Mouse (Mus musculus): Measurements from ENCODE around the gene Slpi. TPM values are rescaled to one million over a fixed set of nuclear protein-coding genes. Genes with fewer than 3 reads are reported as not detected.

Gene Slpi
- total RNA-seq, 2 experiments from 2014 or later = 0.45 TPM; not detected in 1

DNA sequence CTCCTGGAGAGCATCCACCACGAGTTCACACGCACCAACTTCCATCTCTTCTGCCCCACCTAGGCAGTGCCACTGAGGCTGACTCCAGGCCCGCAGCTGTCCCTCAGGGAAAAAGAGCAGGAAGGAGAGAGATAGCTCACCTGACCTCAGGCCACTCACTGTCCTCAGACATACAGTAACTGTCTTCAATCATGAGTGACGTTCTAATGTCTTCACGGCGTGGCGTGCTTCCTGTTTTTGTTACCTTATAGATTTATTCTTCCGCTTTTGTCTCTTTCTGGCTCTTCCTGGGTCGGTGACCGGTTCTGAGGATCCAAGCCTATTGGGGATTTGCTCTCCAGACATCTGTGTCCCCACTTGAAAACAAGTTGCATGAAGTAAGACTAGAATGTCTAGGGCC, 25.7 kb upstream of the Slpi start:
- intact Hi-C loops (cut with DNase I) = no loop called here
- no peak overlapping the region for H3K27ac ChIP-seq
- no peak for TF ChIP-seq CTCF (IDR thresholded peaks at IDR 0.05)
- H3K4me3 ChIP-seq = no peak overlapping the region
- DNase-seq = no peak

DNA sequence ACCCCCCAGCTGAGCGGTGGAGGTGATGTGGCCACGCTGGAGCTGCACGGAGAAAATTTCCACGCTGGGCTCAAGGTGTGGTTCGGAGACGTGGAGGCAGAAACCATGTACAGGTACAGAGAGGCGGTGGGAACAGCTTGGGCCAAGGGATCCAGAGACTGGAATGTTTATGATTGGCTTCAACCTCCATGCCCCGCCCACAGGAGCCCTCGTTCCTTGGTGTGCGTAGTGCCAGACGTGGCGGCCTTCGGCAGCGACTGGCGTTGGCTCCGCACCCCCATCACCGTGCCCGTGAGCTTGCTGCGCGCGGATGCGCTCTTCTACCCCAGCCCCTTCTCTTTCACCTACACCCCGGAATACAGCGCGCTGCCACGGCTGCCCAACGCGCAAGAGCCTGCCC, 25.3 kb upstream of the Slpi start:
- no peak for DNase-seq
- Histone ChIP-seq H3K27ac (no peak overlapping the region), H3K4me3 (no peak overlapping the region)
- intact Hi-C loops (cut with DNase I) = no loop called here
- TF ChIP-seq CTCF (IDR thresholded peaks at IDR 0.05) = no peak

DNA sequence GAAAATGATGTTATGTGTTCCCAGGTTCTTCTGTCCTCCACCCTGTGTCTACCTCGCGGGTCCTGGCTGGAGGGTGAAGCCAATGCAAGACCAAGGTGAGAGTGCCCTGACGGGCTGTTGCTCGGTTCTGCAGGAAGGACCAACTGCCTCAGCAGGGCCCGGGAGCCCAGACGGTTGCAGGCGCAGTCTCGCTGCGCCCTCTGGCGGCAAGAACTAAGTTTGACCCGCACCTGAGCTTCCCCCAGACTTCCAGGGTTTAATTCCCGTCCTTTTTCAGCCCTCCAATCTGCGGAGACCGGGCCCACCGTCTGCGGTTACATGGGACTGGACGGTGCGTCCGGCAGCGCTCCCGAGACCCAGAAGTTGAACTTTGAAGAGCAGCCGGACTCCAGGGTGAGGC, 18.8 kb upstream of the Slpi start:
- DNase-seq = peak; percentile 78
- Histone ChIP-seq H3K27ac (no peak overlapping the region), H3K4me3 (no peak overlapping the region)
- intact Hi-C loops (cut with DNase I) = loop anchor here (2.0 kb wide), 1 partner anchor 303 kb away; no protein-coding TSS in a partner anchor
- TF ChIP-seq CTCF (IDR thresholded peaks at IDR 0.05) = peak; percentile 90

DNA sequence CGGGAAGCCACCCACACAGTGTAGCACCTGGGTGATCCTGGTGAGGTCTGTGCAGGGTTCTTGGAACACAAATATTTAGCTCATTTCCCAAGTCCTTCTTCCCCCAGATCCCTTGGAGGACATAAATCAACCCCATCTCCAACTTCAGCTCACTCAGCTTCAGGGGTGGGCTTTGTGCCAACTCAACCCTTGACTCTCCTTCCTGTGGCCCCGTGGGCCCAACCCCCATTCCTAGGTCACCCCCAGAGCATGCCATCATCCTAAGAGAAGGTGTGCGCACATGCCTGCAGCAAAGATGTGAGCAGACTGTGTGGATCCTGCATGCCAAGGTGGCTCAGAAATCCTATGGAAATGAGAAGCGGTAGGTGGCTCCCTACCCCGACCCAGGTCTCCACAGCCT, 16.6 kb upstream of the Slpi start:
- no peak for DNase-seq
- TF ChIP-seq CTCF (IDR thresholded peaks at IDR 0.05) = no peak
- intact Hi-C loops (cut with DNase I) = no loop called here
- no peak overlapping the region for H3K4me3 ChIP-seq
- H3K27ac ChIP-seq = no peak overlapping the region

DNA sequence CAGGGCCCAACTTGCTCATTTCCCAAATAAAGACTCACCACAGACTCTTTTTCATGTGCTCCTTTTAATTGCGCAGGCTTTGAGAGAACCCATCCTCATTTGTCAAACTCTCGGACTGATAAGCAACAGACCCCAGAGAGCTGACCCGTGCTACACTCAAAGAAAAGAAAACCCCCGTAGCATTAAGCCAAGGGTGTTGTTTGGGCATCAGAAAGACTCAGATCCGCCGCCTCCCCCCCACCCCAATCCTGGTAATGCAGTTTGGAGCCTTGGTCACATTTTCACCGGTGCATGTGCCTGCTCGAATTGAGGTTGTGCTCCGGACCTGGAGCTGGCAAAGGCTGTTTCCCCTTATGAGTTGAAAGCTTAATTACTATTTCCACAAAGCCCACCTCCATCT, 16.2 kb upstream of the Slpi start, which contains the start of gene Matn4:
Gene Matn4 (minus strand): TSS at position 101 of the 400 bp plus-strand sequence.
- no peak for DNase-seq
- intact Hi-C loops (cut with DNase I) = no loop called here
- peak within 1 kb of the TSS; percentile 62 for H3K27ac ChIP-seq
- H3K4me3 ChIP-seq = peak within 1 kb of the TSS; percentile 69
- TF ChIP-seq CTCF (IDR thresholded peaks at IDR 0.05) = no peak

DNA sequence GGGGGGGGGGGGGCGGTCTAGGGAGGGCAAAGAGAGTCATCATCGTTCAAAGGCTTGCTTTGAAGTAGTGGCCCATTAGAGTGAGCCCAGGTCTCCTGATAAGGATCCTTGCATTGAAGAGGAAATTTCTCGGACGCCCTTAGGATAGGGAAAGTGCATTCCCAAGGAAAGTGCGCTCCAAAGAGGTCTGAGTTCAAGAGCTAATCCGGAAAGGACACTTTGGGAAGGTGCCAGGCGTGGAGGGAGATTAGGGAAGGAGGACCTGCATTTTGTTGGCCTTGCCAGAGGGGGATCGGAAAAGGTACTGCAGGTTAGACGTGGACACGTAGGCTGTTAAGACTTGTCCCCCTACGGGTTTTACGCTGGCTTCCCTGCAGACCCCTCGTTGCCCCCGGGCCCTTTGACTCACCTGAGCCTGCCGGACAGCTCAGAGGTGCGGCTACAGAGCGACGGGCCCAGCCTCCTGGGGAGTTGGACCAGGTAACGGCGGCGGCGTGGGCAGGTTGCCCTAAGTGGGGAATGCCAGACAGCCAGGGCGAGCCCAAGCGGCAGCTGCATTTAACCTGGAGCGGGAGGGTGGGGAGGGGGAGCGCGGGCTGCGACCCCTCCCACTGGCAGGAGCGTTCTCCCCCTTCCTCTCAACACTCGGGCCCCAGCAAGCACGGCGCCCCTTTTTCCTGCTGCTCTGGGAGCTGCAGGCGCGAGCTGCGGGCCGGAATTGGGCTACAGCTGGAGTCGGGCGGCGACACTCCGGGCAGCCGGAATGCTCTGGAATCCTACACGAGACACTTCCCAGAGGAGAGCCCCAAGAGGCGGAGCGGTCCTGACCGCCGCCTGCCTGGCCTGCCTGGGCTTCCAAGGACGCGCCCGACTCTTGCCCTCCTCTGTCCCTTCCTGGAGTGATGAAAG, 15.4 kb upstream of the Slpi start:
- H3K4me3 ChIP-seq = peak overlapping the region; percentile 69
- DNase-seq = peak; percentile 74
- intact Hi-C loops (cut with DNase I) = loop anchor here (5.0 kb wide), 1 partner anchor 118 kb away; no protein-coding TSS in a partner anchor
- TF ChIP-seq CTCF (IDR thresholded peaks at IDR 0.05) = no peak
- peak overlapping the region; percentile 62 for H3K27ac ChIP-seq

DNA sequence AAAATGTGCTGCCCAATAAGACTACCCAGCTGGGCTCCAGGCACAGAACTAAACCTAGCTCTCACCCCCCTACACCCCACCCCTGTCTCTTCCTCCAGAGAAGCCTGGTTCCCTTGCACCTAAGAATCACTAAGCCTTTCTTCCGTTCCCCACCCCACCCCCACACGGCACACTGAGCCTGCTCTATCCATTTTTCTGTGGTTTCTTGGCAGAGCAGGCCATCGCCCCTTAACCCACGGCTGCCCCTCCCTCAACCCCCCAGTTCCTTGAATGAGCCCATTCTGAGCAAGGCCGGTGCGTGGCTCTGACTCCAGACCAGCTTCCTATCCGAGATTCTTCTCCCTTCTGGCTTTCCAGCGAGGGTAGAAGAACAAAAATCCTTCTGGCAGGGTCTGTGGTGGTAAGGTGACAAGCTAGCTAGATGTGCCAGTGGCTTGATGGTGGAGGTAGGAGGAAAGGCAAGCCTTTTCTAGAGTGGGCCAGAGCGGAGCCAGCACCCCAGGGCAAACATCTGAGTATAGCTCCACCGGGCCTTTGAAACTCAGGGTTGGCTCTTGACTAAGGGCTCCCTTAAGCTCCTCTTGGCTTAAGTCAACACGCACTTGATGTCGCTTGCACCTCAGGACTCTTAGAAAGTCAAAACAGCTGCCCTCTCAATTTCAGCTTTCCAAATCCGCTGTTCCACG, 14.6 kb upstream of the Slpi start:
- Histone ChIP-seq H3K27ac (no peak overlapping the region), H3K4me3 (peak overlapping the region; percentile 69)
- no peak for TF ChIP-seq CTCF (IDR thresholded peaks at IDR 0.05)
- DNase-seq = no peak
- intact Hi-C loops (cut with DNase I) = loop anchor here (5.0 kb wide), 1 partner anchor 119 kb away; no protein-coding TSS in a partner anchor

DNA sequence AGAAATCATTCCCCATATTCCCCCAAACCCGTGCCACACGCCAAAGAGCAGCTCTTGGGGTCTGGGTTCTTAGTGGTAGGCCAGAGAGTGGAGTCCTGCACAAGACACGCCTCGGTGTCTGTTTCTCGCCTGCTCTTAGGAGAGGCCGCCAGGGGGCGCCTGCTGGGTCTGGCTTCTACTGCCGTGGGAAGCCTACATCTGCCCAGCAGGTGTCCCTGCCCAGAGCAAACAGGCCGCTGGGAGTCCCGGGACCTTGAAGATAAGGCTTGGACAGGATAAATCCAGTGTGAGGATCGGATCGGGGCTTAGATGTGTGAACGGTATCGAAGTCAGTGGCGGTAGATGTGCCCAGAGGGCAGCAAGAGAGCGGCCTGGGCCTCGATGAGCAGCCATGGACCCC, 14.0 kb upstream of the Slpi start, which contains the start of gene Rbpjl:
Gene Rbpjl (plus strand): TSS at position 236 of the 400 bp plus-strand sequence.
- peak; percentile 86 for DNase-seq
- Histone ChIP-seq H3K27ac (no peak within 1 kb of the TSS), H3K4me3 (peak within 1 kb of the TSS; percentile 69)
- intact Hi-C loops (cut with DNase I) = loop anchor here (5.0 kb wide), 1 partner anchor 119 kb away; no protein-coding TSS in a partner anchor
- no peak; the same call in none of the 2 replicates for TF ChIP-seq CTCF (IDR thresholded peaks at IDR 0.05)

DNA sequence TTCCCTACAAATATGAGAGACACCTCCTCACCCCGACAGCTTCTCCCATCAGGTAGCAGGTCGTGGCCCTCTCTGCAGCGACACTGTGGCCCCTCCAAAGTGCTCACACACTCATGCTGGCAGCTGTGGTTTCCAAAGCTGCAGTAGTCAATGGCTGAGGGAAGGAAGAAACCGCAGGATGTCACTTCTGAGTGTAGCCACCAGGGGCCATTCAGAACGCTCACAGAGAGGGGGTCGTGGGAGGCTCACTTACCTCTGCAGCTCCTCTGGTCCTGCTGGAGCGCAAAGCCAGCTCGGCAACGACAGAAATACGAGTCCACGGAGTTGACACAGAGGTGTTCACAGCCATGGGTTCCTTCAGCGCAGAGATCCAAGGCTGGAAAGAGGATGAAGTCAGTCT, 8.0 kb upstream of the Slpi start:
- intact Hi-C loops (cut with DNase I) = no loop called here
- no peak for TF ChIP-seq CTCF (IDR thresholded peaks at IDR 0.05)
- H3K4me3 ChIP-seq = no peak overlapping the region
- H3K27ac ChIP-seq = no peak overlapping the region
- DNase-seq = no peak

DNA sequence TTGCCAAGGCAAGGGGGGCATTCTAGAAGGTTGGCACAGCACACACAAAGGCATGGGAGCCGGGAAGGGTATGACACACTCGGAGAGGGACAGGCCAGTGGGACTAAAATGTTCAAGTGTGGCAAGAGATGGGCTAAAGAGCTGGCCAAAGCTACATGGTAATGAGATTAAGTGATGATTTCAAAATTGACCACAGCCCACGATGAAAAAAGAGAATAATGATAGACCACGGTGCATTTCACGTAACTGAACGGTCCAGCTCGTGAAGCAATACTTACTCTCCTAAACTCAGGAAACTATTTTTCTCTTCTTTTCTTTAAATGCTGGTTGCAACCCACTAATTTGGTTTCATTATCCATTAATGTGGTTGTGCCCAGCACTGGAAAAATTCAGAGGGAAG, 7.2 kb upstream of the Slpi start:
- no peak for DNase-seq
- TF ChIP-seq CTCF (IDR thresholded peaks at IDR 0.05) = no peak
- Histone ChIP-seq H3K4me3 (no peak overlapping the region), H3K27ac (no peak overlapping the region)
- intact Hi-C loops (cut with DNase I) = no loop called here

DNA sequence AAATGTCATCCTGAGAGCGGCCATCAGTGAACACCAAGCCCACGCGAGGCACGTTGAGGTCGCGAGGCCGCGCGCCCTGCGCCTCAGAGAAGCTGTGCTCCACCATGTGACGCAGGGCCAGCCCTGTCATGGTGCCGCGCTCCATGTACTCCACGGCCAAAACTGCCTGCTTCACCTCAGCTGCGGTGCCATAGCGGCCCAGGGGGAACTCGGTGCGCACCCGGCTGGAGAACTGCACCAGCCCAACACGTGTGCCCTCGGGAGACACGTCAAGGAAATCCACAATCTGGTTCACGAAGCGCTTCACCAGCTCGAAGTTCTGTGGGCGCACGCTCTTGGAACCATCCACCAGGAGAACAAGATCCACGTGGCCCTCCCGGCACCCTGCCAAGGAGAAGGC, 4.2 kb upstream of the Slpi start:
- Histone ChIP-seq H3K4me3 (no peak overlapping the region), H3K27ac (no peak overlapping the region)
- DNase-seq = no peak
- intact Hi-C loops (cut with DNase I) = no loop called here
- TF ChIP-seq CTCF (IDR thresholded peaks at IDR 0.05) = no peak

DNA sequence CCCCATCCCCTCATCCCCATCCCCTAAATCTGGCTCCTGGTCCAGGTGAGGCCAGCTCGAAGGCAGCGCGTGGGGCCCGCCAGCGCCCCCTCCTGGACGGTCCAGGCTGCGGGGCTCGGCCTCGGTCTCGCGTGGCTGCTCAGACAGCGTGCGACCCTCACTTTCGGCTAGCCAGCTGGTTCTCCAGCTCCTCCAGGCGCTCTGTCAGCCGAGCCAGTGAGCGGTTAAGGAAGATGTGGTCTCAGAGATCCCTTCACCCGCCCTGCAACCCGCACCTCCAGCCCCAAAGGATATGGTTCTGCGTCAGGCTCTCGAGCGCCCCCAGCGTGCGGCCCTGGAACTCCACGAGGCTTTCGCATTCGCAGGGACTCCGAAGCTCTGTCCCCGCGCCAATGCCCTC, 604 bp upstream of the Slpi start:
- intact Hi-C loops (cut with DNase I) = loop anchor here (5.0 kb wide), 2 partner anchors 257 to 287 kb away; no protein-coding TSS in a partner anchor
- Histone ChIP-seq H3K27ac (no peak overlapping the region), H3K4me3 (peak overlapping the region; percentile 70)
- DNase-seq = peak; percentile 81
- peak; percentile 79 for TF ChIP-seq CTCF (IDR thresholded peaks at IDR 0.05)

DNA sequence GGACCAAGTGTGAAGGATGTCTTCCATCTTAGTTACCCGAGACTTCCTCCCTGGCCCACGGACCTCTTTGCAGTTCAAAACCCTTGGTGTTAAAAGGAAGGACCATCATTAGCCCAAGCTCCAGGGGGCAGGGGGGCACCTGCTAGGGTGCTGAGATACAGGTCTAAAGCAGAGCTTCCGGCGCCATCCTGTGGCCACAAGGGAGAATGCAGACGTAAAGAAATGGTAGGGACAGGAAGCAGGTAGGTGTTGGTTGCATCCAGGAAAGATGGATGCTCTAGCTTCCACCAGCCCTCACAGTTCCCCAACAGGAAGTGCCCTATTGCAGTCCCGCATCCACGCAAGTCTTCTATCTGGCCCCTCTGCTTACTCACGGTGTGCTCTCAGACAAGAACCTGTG, 1.9 kb downstream of the Slpi start:
- TF ChIP-seq CTCF (IDR thresholded peaks at IDR 0.05) = peak; percentile 62
- Histone ChIP-seq H3K4me3 (no peak overlapping the region), H3K27ac (no peak overlapping the region)
- DNase-seq = peak; percentile 41
- intact Hi-C loops (cut with DNase I) = loop anchor here (5.0 kb wide), 2 partner anchors 255 to 285 kb away; no protein-coding TSS in a partner anchor

Measured in gastrocnemius, adult 2 months (tissue).